Mouse (Mus musculus): ENCODE measurements at regions not wholly inside any gene's neighbourhood (a gene's known extent, or its start where the extent isn't known, plus 50 kb on each side); places are given as distances from the start of the nearest gene placed in this dataset.
A peak's percentile ranks its signal among the peaks of the same experiment; 100 is the strongest.

DNA sequence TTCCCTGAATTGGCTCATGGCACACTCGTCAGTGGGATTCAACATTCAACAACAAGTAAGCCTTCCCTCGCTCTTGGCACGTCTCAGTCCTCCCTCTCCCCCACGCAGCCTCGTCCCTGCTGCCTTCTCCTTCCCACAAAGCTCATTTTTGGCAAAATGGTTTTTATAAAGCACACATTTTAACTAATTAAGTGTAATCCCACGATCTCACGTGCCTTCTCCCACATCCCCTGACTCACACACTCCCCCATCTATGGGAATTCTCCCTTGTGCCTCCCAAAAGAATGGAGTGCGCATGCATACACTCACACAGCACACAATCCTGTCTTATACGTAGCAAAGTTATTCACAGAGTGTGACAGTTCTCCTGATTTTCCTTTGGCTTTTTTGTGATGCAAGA lies 288.5 kb downstream of the Cd83 start:
- DNase-seq (ENCODE audit: low read depth, low spot score): no peak

DNA sequence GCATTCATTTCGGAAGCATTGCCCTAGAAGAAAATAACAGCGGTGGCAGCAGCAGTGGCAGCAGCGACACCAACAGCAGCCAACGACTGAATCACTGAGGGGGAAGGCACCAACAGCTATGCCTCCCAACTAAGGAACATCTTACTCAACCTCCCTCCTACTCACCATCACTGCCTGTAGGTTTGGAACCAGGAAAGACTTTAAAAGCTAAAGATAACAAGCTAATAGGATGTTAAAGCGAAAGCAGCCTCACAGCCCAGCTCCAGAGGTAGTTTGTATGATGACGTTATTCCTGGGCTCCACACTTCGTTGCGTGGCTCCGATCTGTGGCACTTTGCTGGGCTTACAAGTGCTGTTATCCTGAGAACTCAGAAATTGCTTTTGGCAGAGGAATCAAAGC lies 289.6 kb downstream of the Cd83 start:
- DNase-seq (ENCODE audit: low read depth, low spot score): no peak

DNA sequence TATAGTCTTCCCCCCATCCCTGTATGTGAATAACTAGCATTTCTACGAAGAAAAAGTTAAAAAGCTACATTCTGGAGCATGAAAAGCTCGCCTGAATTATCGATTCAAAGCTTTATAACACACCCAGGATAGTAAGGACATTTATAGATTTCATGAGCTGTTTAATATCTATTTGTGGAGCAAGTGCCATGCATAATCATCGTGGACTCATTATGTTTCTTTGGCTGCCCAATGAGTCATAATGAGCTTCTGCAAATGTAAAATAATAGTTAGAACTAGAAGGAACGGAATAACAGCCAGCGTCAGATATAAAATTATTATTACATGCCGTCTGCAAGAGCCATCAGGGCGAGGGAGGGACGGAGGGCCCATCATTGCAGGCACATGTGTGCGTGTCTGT lies 292.4 kb downstream of the Cd83 start:
- no peak for DNase-seq (ENCODE audit: low read depth, low spot score)

DNA sequence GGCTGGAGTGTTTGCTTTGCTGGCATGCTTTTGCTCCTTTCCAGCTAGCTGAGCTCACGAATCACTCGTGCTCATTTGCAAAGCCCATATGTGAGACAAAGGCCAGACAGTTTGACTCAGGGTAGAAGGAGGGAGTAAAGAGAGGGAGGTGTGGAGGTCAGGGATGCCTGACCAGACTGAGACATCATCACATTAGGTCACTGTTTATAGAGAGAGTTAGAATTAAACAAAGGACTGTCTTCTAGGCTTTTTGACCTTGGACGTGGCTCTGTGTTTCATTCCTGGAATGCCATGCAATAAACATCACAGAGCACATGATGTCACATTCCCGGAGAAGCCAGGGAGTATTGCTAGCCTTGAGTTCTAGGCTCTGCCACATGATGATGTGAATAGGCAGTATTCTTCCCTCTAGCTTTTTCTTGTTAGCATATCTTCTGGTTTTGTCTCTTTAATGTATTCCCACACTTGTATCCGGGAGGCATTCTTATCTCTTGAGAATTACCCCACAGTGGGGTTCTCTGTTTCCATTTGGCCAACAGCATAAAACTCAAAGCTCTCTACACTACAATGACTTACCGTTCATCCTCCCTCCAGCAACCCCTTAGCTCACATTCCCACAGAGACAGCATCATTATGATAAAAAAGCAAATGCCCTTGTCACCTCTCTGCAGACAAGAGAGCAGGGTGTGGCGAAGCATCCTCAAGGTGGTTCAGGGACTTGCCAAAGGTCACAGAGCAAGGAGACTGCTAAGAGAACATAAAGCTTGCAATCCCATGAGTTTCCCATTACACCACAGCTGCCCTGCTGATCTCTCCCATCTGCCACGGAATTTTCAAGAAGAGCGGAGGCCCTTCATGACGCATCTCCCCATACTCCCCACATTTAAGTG lies 301.3 kb downstream of the Cd83 start:
- no peak for DNase-seq (ENCODE audit: low read depth, low spot score)

DNA sequence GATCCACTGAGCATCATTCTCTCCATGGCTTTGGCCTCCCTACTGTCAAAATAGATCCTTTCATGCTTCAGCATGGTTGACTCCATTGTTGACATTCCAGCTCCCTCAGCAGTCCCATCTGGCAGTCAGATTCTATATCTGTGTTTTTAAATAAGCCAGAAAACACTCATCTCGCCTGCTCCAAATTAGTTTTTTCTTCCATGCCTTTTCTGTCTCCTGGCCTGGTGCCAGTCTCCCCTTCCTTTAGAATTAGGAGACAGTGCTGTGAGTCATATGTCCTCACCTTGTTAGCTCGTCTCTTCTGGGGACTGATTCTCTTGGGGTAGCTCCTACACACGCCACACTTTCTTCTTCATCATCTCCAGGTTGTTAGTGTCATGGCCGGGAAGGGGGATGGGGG lies 302.2 kb downstream of the Cd83 start:
- DNase-seq (ENCODE audit: low read depth, low spot score): no peak

DNA sequence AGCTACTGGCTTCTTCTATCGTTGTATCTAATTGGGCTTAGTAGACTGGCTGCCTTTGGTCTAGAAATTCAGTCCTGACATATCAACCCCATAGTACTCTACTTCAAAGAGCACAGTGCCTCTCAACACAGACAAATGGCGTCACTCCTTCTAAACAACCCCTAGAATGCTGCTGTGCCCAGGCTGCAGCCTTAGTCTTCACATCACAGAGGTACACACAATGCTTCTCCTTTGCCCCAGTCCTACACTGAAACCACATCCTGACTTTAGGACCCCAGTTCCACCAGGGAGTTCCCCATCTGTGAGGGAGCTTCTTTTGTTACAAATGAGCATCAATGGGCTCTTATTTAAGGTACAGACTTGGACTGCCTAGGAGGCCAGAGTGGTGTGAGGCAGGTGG lies 312.6 kb downstream of the Cd83 start:
- no peak for DNase-seq (ENCODE audit: low read depth, low spot score)

DNA sequence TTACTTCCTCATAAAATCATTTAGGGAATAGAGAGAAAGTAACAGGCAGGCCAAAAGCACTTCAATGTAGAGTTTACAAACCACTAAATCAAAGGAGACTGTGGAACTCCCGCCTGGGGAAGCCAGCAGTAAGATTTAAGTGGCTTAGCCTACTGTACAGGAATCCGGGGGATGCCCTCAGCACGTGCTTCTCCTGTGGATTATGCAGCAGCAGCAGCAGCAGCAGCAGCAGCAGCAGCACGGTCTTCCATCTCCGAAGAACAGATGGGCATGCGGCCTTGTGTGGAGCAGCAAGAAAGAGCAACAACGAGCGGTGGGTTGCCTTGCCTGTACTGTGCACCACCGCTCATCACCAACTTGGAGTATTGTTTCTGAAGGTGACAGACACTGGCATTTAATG lies 314.9 kb downstream of the Cd83 start:
- no peak for DNase-seq (ENCODE audit: low read depth, low spot score)

DNA sequence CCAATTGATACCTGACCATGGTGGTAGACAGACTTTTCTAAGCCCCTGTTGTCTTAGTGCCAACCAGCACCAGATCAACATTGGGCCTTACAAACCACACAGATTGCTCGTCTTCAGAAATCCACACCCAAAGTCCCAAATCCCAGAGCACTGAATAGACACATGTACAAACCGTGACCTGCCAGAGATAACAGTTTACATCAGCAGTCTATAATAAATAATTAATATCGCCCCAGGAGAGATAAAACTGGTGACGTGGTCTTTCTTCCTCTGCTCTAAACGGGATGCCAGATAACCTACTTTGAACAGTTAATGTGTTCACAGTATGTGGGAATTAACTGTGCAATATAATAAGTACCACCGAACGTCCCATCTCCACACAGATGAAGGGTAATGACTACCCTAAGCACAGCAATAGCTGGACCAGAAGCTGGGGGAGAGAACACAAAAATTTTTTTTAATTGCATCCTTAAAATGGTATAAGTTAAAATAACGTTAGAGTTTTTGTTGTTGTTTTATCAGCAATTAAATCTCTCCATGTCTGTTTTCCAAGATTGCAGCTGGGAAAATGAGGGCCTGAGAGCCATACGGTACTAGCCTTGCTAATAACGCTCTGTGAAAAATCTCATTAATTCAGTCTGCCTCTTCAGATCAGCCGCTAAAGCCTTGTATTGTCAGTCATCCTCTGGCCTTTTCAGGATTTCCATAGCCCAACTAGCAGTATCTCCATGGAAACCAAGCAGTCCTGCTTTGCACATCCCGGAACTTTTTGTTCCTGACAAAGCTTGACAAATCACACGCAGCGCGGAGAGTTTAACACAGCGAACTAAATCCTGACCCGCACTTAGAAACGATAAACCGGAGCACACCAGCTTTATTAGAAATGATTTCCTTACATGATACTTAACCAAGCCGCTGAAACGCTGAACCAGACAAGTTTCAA lies 315.8 kb downstream of the Cd83 start:
- peak; percentile 5 for DNase-seq (ENCODE audit: low read depth, low spot score)

DNA sequence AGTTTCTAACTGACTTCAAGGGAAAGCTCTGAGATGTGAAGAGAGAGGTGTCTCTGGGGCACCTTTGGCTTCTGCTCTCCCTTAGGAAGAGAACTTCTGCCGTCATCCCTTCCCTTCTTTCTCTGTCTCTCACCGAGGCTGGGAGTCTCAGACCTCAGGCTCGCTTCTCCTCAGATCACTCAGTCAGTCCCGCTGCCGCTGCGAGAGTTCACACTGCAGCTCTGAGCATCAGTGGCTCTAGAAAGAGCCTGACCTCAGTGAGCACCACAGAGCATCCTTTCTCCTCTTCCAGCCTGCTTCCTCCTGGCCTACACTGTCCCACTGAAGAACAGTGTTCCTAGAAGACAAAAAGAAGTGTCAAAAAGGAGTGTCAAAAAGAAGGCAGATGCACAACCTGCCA lies 316.6 kb downstream of the Cd83 start:
- no peak for DNase-seq (ENCODE audit: low read depth, low spot score)

DNA sequence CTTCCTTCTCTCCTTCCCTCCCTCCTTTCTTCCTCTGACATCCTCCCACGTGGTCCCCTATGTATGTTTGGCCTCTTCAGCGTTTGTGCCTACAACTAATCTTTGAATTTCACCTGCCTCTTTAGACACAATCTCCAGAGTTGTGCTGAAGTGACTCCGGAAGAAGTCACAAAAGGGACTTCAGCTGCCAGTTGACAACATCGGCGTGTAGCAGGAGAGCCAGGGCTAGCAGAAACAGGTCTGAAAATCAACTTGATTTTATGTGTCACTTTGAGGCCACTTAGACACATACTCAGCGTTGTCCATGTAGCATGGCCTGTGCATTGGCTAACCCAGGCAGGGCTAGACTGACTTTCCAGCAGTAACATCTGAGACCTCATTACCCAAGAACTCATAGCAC lies 317.2 kb downstream of the Cd83 start:
- no peak for DNase-seq (ENCODE audit: low read depth, low spot score)

DNA sequence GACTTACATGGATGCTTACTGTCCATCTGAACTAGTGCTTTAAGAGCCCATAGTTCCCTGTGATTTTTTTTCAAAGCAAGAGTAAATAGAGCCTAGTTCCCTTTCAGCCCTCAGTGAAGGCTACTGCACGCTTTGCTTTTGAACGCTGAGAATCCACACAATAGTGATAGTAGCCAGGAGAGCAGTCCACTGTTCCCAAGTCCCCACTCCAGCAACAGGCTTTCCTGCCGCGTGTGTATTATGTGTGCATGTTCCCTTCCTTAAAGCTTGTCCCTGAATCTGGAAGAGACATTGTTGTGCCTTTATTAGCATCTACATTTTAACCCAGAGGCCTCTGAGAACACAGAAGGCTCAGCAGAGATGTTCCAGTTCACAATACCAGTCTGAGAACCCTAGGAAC lies 317.7 kb downstream of the Cd83 start:
- DNase-seq (ENCODE audit: low read depth, low spot score): no peak

DNA sequence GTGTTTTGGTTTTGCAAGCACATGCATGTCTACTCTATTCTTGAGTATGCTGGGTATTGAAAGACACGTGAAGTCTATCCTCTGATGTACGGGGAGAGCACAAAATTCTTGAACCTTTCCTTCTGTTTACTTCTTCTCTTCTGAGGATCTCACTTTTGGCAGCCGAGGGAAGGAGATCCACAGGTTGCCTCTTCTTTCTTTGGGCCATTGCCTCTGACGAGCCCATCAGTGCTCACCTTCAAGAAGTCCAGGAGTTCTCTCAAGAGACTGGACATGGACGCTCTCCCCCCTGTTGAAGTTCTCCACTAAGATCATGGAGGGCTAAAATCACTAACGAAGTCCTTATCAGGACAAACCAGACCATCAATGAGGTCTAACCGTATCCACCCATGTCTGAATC lies 318.8 kb downstream of the Cd83 start:
- DNase-seq (ENCODE audit: low read depth, low spot score): no peak

DNA sequence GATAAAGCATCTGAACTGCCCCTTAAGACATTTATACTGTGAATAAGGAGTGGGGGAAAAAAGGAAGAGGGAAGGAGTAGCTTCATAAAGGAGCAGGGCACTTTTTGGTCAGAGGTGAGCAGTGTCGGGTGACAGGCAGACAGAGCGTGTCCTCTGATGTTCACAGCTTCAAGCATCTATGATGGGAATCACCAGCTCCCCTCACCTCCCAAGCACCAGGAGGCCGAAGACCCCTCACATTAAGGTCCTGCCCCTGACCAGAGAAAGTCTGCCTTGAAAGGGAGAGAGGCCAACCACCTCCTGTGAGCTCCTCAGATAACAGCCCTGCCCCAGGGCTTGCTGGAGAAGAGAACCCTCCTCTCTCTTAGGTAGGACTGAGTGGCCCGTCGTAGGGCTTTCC lies 320.6 kb downstream of the Cd83 start:
- DNase-seq (ENCODE audit: low read depth, low spot score): no peak

DNA sequence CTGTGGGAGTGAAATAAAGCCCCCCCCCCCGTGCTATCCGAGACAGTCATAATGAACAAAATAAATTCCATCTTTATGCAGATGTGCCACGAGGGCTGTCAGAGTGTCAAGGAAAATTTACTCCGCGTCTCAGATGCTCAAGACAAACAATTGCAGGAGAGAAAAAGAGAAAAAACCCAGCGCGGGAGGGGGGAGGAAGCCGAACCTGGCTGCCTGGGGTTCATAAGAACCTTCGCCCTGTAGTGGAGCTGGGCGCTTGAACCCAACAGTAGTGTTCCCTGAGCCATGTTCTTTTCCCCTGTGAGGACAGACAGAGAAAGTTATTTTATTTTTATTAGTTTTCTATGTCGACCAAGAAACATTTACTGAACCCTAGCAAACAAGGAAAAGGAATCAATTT lies 324.1 kb downstream of the Cd83 start:
- no peak for DNase-seq (ENCODE audit: low read depth, low spot score)

DNA sequence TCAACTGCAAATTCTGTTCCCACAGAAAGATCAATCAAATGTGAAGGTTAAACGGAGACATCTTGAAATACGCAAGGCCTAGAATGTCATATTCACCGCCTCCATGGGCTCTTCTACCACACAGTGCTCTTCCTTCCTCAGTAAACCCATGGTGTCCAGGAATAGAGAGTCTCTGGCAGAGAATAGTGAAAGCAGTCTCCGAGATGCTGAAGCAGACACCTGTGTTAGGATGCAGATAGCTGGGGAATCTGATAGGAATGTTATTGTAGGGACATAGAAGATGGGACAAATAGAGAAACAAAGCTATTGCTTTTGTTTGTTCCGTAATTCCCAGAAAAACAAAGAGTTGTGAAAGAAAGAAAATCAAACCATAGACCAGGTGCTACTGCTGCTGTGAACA lies 328.5 kb downstream of the Cd83 start:
- DNase-seq (ENCODE audit: low read depth, low spot score): no peak

DNA sequence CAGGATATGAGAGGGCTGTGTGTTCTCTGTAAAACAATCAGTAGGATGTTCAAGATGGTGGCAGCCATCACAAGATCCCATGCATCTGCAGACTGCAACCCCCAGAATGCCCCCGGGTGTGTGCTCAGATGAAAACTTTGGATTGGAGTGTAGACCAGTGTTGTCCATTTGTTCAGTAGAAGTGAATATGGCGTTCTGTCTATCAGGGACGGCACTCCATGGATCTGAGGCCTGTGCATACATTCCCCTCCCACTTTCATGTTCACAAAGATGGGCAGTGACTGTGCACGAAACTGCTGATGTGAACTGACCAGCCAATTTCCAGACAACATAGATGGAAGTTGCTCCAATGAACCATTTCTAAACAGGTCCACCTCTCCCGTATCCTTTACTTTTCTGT lies 330.3 kb downstream of the Cd83 start:
- DNase-seq (ENCODE audit: low read depth, low spot score): no peak

DNA sequence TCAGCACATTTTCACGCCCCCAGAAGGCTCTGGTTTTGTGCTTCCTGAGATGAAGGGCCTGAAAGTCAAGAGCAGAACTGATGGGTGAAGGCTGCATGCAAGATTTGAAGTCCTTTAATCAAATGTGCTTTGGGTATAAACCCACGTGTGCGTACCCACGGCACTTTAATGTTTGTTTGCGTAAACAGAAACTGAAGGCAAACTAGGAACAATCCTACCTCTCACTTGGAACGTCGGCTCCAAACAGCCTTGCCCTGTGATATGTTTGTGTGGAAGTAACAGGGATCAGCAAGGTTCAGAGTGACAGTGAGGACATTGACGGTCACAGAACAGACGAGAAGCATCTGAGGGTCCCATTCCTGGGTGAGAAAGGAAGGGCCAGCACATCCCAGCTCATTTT lies 333.3 kb downstream of the Cd83 start:
- DNase-seq (ENCODE audit: low read depth, low spot score): no peak

DNA sequence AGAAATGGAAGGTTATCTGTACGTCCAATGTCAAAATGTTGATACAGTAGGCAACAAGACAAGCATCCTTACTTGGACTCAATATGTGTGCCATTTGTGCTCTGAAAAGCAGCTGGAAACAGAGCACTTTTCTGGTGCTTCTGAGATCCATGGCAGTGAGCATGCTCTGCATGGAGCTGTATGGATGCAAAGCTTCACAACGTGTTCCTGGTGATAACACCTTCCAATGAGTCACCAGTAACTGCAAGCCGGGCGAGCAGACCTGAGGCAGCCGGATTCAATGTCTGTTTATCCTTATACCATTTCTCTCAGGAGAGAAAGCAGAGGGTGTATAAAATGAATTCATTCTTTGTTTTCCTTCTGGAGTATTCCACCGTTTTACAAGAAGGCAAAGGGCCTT lies 334.3 kb downstream of the Cd83 start:
- DNase-seq (ENCODE audit: low read depth, low spot score): no peak

DNA sequence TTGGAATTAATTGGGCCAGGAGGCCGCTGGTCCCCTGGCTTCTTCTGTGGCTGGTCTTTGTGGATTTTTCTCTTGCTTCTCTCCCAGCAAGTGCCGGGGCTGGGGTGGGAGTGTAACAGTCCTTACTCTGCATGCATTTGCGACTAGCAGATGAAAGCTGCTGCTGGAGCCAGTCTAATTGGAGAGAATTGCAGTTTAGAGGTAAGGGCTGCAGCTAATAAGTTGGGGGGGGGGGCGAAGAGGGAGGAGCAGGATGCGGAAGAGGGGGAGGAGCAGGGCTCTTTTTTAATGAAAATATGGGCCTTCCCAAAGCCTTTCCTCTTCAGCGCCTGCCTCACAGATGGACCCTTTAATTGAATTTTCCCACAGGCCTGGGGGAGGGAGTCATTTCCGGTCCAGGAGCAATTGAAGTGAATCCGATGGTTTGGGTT lies 336.7 kb downstream of the Cd83 start:
- DNase-seq (ENCODE audit: low read depth, low spot score): no peak

DNA sequence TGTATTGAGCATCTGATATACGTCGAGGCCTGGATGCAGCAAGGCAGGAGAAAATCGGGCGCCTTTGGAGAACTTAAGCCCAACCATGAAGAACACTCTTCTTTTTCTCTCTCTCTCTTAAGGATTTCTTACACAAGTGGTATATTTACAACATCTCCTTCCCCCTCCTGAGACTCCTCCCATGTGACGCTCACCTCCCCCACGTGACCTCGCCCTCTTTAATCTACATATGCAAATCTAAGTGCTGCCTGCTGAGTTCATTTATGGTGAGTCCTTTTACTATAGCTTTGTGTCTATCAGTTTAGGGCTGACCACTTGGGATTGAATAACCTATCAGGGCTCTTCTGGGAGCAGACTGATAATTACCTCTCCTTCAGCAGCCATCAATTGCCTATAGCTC lies 337.4 kb downstream of the Cd83 start:
- no peak for DNase-seq (ENCODE audit: low read depth, low spot score)

DNA sequence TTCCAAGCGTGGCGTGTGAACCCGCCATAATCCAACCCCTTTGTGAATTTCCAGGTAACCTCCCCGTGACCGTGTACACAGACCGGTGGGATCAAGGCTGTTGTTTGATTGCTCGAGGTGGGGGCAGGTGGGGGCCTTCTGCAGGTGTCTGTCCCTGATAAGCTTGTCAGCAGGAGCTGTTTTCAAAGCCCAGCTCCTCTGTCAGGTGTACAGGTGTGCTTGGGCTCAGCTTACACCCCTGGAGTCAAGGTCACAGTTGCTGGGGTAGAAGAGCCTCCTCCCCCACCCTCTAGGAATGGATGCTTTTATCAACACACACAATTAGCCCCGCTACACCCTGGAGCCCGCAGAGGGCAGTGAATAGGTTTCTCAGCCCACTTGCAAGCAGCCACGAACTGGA lies 341.6 kb downstream of the Cd83 start:
- DNase-seq (ENCODE audit: low read depth, low spot score): no peak

DNA sequence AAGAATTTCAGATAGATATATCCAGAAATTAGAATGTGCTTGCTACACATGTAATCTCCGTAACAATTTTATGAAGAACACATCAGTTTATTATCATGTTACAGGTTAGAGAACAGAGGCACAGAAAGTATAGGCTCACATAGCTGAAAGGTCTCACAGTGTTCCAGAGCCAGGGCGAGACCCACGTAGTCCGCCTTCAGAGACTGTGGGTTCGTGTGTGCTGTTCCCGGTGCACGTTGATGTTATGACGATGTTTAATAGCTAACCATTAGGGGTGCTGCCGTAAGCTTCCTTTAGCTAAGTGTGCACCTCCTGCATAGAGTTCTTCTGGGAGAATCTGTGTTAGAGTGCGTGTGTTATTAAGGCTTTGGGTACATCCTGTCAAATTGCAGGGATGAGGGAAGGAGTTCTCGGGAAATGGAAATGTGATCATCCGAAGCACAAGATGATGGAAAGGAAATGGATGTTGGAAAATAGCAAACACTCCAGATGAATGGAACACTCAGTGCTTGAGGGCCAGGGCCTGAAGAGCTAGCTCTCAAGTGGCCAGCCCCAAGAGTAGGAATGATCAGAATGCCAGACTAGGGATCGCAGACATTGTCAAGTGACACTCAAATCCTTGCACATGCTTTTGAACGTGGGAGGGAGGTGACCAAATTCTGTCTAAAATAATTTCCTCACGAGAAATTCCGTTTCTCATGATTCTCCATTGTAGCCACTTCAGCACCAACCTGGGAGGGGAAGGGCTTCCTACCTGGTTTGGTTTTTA lies 344.1 kb downstream of the Cd83 start:
- DNase-seq (ENCODE audit: low read depth, low spot score): no peak
